20 mouse cellular contexts compared by ENCODE assay signal in the genomic region with DNA sequence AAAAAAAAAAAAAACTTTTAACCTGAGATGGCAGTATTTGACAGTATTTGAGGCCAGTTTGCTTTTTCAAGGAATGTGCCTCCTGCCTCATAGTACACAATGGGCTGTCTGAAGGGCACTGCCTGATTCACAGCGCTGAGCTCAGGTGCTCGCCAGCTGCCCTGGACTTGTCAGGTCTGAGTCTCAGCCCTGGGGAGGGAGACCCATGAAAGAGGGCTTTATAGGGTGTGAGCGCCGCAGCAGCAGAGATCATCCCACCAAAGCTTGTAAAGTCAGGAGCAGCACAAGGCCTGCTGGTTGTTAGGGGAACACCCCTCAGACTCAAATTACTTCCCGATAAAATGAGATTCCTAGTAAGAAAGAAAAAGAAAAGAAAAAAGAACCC. TPM values are rescaled to one million over a fixed set of nuclear protein-coding genes. Genes with fewer than 3 reads are reported as not detected.
DNase-seq lines count a peak whose midpoint lies in the region; ATAC-seq and TF ChIP-seq lines count a peak whose summit lies in the region.
"Had no signal": no experiment of that assay in that cellular context is flagged by ENCODE, and none has a peak within 500 bp of the region (broad histone marks: within the 10 kb centered on the region; RNA-seq: fewer than 3 reads in every experiment).

No protein-coding gene starts in this region.

- no peak overlapping the region for H3K4me3 ChIP-seq in kidney, embryonic 14.5 days (ENCODE audit: low read length)
- H3K4me3 ChIP-seq in limb, embryonic 10.5 days: no peak overlapping the region
- no peak overlapping the region for H3K4me3 ChIP-seq in midbrain, embryonic 16.5 days (ENCODE audit: low read depth, low read length)
- H3K4me3 ChIP-seq: erythroblast, embryonic 14.5 days; gastrocnemius, adult 2 months had no signal

- no peak for DNase-seq in kidney, adult 9 months
- DNase-seq in brain, embryonic 14.5 days (ENCODE audit: low read depth): peak; percentile 21
- peak; percentile 46 for DNase-seq in limb, embryonic 10.5 days (ENCODE audit: low spot score)
- no peak for DNase-seq in thymus, postnatal 10 days (ENCODE audit: low spot score in 2 of 2)
- DNase-seq in cerebellum, adult 9-10 months: no peak
- DNase-seq: cerebellum, adult 9-11 months; gastrocnemius, adult 2 months; lung, adult 2 months; lung, postnatal 36 days; right cerebral cortex, postnatal 4 days had no signal

- H3K36me3 ChIP-seq in kidney, embryonic 14.5 days (ENCODE audit: control insufficient read depth, insufficient read depth, low read length): no peaks in the 10 kb centered on the region
- H3K36me3 ChIP-seq in limb, embryonic 10.5 days: no peaks in the 10 kb centered on the region
- no peaks in the 10 kb centered on the region for H3K36me3 ChIP-seq in midbrain, embryonic 16.5 days (ENCODE audit: control insufficient read depth, insufficient read depth, low read length)

- no peaks in the 10 kb centered on the region for H3K9me3 ChIP-seq in kidney, embryonic 14.5 days (ENCODE audit: control insufficient read depth, low read length)
- H3K9me3 ChIP-seq in limb, embryonic 10.5 days (replicated peaks): no peaks in the 10 kb centered on the region
- no peaks in the 10 kb centered on the region; the same call in 1 of the 2 replicates for H3K9me3 ChIP-seq in midbrain, embryonic 16.5 days (replicated peaks; ENCODE audit: control insufficient read depth, low read length, poor library complexity, severe bottlenecking)

- WGBS in kidney, embryonic 14.5 days: 29% methylated on average over 5 of the region's 5 CpGs
- 35% methylated on average over 5 of the region's 5 CpGs for WGBS in limb, embryonic 10.5 days
- 25% methylated on average over 5 of the region's 5 CpGs for WGBS in midbrain, embryonic 16.5 days

- TF ChIP-seq POLR2A in brain, embryonic 14.5 days (IDR thresholded peaks at IDR 0.05; ENCODE audit: borderline replicate concordance, extremely low read depth, insufficient read depth, insufficient read length, poor library complexity, severe bottlenecking): no peak

- no peak for TF ChIP-seq CTCF in brain, embryonic 14.5 days (IDR thresholded peaks at IDR 0.05; ENCODE audit: borderline replicate concordance, extremely low read depth, insufficient read depth, insufficient read length)

- H3K4me2 ChIP-seq in kidney, embryonic 14.5 days (replicated peaks; ENCODE audit: low read depth, low read length): no peak overlapping the region
- no peak overlapping the region for H3K4me2 ChIP-seq in midbrain, embryonic 16.5 days (ENCODE audit: low read length)
- H3K4me2 ChIP-seq: liver, embryonic 11.5 days had no signal

- no peaks in the 10 kb centered on the region for H3K27me3 ChIP-seq in kidney, embryonic 14.5 days (ENCODE audit: control insufficient read depth, insufficient read depth, low read length)
- H3K27me3 ChIP-seq in limb, embryonic 10.5 days (ENCODE audit: low read depth, poor library complexity, severe bottlenecking): no peaks in the 10 kb centered on the region
- no peaks in the 10 kb centered on the region for H3K27me3 ChIP-seq in midbrain, embryonic 16.5 days (ENCODE audit: control insufficient read depth, insufficient read depth, low read depth, low read length)
- H3K27me3 ChIP-seq: Patski had no signal

- no peak overlapping the region for H3K9ac ChIP-seq in kidney, embryonic 14.5 days (ENCODE audit: low read depth, low read length)
- no peak overlapping the region for H3K9ac ChIP-seq in midbrain, embryonic 16.5 days (ENCODE audit: low read depth, low read length)

- ATAC-seq in kidney, embryonic 14.5 days (ENCODE audit: low FRiP score, low TSS enrichment): peak; percentile 49; the same call in 1 of the 2 replicates
- no peak for ATAC-seq in midbrain, embryonic 16.5 days
- ATAC-seq: forebrain, embryonic 16.5 days; Patski had no signal

- 0 out of 2 replicates have a peak, but pooled peaks cover 11% of the 10 kb centered on the region for H3K4me1 ChIP-seq in kidney, embryonic 14.5 days (ENCODE audit: control insufficient read depth, insufficient read depth, low read length)
- peaks cover 20% of the 10 kb centered on the region for H3K4me1 ChIP-seq in limb, embryonic 10.5 days
- H3K4me1 ChIP-seq in midbrain, embryonic 16.5 days (ENCODE audit: control insufficient read depth, insufficient read depth, low read length): peaks cover 11% of the 10 kb centered on the region

- H3K27ac ChIP-seq in kidney, embryonic 14.5 days (ENCODE audit: low read depth, low read length): no peak overlapping the region
- peak overlapping the region; percentile 66; the same call in 1 of the 2 replicates for H3K27ac ChIP-seq in limb, embryonic 10.5 days
- peak overlapping the region; percentile 32; the same call in 1 of the 2 replicates for H3K27ac ChIP-seq in midbrain, embryonic 16.5 days (ENCODE audit: low read length)
- H3K27ac ChIP-seq: gastrocnemius, adult 2 months had no signal

RNA-seq across cellular contexts. Expression of gene Nr1i2, which starts 12.6 kb away (rescaled TPM):
- polyA plus RNA-seq in kidney, embryonic 14.5 days (2014; fragmentation: Nextera tagmentation; extraction: Ambion mirVana): 0.19 TPM in 1 of 2 replicates, not detected in the other
- not detected in 2 replicates for polyA plus RNA-seq in brain, embryonic 14.5 days (2012; rRNA removed)
- polyA plus RNA-seq in limb, embryonic 10.5 days (2016; fragmentation: Nextera tagmentation; extraction: Ambion mirVana): not detected in 2 replicates
- not detected in 2 replicates for polyA plus RNA-seq in midbrain, embryonic 16.5 days (2015; fragmentation: Nextera tagmentation; extraction: Ambion mirVana)
- polyA plus RNA-seq: C2C12; erythroblast, embryonic 14.5 days; forebrain, embryonic 16.5 days; neural tube, embryonic 11.5 days had no signal

RNA-seq across cellular contexts. Expression of gene Maats1, which starts 34.7 kb away (rescaled TPM):
- polyA plus RNA-seq in kidney, embryonic 14.5 days (2014; fragmentation: Nextera tagmentation; extraction: Ambion mirVana): 0.11 TPM in 1 of 2 replicates, not detected in the other
- polyA plus RNA-seq in brain, embryonic 14.5 days (2012; rRNA removed): 0.49 and 1.4 TPM in 2 replicates
- 0.10 TPM in 1 of 2 replicates, not detected in the other for polyA plus RNA-seq in limb, embryonic 10.5 days (2016; fragmentation: Nextera tagmentation; extraction: Ambion mirVana)
- polyA plus RNA-seq in midbrain, embryonic 16.5 days (2015; fragmentation: Nextera tagmentation; extraction: Ambion mirVana): 1.3 and 2.0 TPM in 2 replicates
- polyA plus RNA-seq: erythroblast, embryonic 14.5 days had no signal

RNA-seq across cellular contexts. Expression of gene Cox17, which starts 39.6 kb away (rescaled TPM):
- 148 and 203 TPM in 2 replicates for polyA plus RNA-seq in kidney, embryonic 14.5 days (2014; fragmentation: Nextera tagmentation; extraction: Ambion mirVana)
- polyA plus RNA-seq in brain, embryonic 14.5 days (2012; rRNA removed): 62.9 and 69.0 TPM in 2 replicates
- polyA plus RNA-seq in limb, embryonic 10.5 days (2016; fragmentation: Nextera tagmentation; extraction: Ambion mirVana): 119 and 132 TPM in 2 replicates
- polyA plus RNA-seq in midbrain, embryonic 16.5 days (2015; fragmentation: Nextera tagmentation; extraction: Ambion mirVana): 66.0 and 68.5 TPM in 2 replicates

RNA-seq across cellular contexts. Expression of gene Gm21987, which starts 39.6 kb away (rescaled TPM):
- polyA plus RNA-seq in kidney, embryonic 14.5 days (2014; fragmentation: Nextera tagmentation; extraction: Ambion mirVana): not detected in 2 replicates
- not detected in 2 replicates for polyA plus RNA-seq in brain, embryonic 14.5 days (2012; rRNA removed)
- polyA plus RNA-seq in limb, embryonic 10.5 days (2016; fragmentation: Nextera tagmentation; extraction: Ambion mirVana): not detected in 2 replicates
- polyA plus RNA-seq in midbrain, embryonic 16.5 days (2015; fragmentation: Nextera tagmentation; extraction: Ambion mirVana): not detected in 2 replicates
- polyA plus RNA-seq: C2C12; forebrain, embryonic 16.5 days; kidney, adult 2 months; liver, embryonic 11.5 days; lung, adult 2 months; neural tube, embryonic 11.5 days; Patski; testis, adult 2 months had no signal

RNA-seq across cellular contexts. Expression of gene Popdc2, which starts 54.8 kb away (rescaled TPM):
- polyA plus RNA-seq in kidney, embryonic 14.5 days (2014; fragmentation: Nextera tagmentation; extraction: Ambion mirVana): 0.11 and 0.35 TPM in 2 replicates
- polyA plus RNA-seq in brain, embryonic 14.5 days (2012; rRNA removed): 0.81 and 0.85 TPM in 2 replicates
- 1.3 and 3.1 TPM in 2 replicates for polyA plus RNA-seq in limb, embryonic 10.5 days (2016; fragmentation: Nextera tagmentation; extraction: Ambion mirVana)
- 0.47 and 0.83 TPM in 2 replicates for polyA plus RNA-seq in midbrain, embryonic 16.5 days (2015; fragmentation: Nextera tagmentation; extraction: Ambion mirVana)

Comparison
In these comparisons a context has a peak if more than half of its experiments do, and no peak if none do; other contexts are left out.
1. DNase-seq: peak in brain, embryonic 14.5 days (single experiment) and limb, embryonic 10.5 days (single experiment); none in kidney, adult 9 months (single experiment), thymus, postnatal 10 days (0 of 2) and cerebellum, adult 9-10 months (single experiment).